Mouse (Mus musculus) heart, embryonic 12.5 days (tissue): ENCODE data around the gene Ttc32. TPM values are rescaled to one million over a fixed set of nuclear protein-coding genes. Genes with fewer than 3 reads are reported as not detected.

Source experiments
- ATAC-seq: fragments of 200-750 bp; cut with Nextera tagmentation; 2 replicates; pipeline ENCODE4 v1.8.0; 2017; ENCODE audit warnings: moderate TSS enrichment, moderate library complexity; ENCODE audit not compliant: insufficient number of reproducible peaks, low FRiP score
- H3K27ac ChIP-seq: fragments of 300-500 bp; sonication (generic); 2 replicates; pipeline ENCODE4 v1.5.1; 2016; ENCODE audit warnings: mild to moderate bottlenecking, moderate library complexity; ENCODE audit not compliant: poor library complexity, severe bottlenecking
- H3K27me3 ChIP-seq: fragments of 300-500 bp; sonication (generic); replicated peaks from 2 replicates; pipeline ENCODE4 v1.6.1; 2016; ENCODE audit warnings: mild to moderate bottlenecking, moderate library complexity
- H3K36me3 ChIP-seq: fragments of 300-500 bp; sonication (generic); 2 replicates; pipeline ENCODE4 v1.6.1; 2016; ENCODE audit warnings: mild to moderate bottlenecking, moderate library complexity
- H3K4me1 ChIP-seq: fragments of 300-500 bp; sonication (generic); replicated peaks from 2 replicates; pipeline ENCODE4 v1.6.1; 2016; ENCODE audit warnings: mild to moderate bottlenecking
- H3K4me2 ChIP-seq: fragments of 300-500 bp; sonication (generic); 2 replicates; pipeline ENCODE4 v1.6.1; 2016; ENCODE audit warnings: mild to moderate bottlenecking, moderate library complexity
- H3K4me3 ChIP-seq: fragments of 300-500 bp; sonication (generic); 2 replicates; pipeline ENCODE4 v1.5.1; 2016; ENCODE audit warnings: mild to moderate bottlenecking
- H3K9ac ChIP-seq: fragments of 300-500 bp; sonication (generic); 2 replicates; pipeline ENCODE4 v1.6.1; 2016; ENCODE audit warnings: mild to moderate bottlenecking, moderate library complexity
- H3K9me3 ChIP-seq: fragments of 300-500 bp; sonication (generic); replicated peaks from 2 replicates; pipeline ENCODE4 v1.6.1; 2016; ENCODE audit warnings: mild to moderate bottlenecking, moderate library complexity
- WGBS: fragments of 180-500 bp; shearing (Covaris S2); methylation state at CpG from one replicate; pipeline ENCODE4 v1.1.7; 2016; 5-methylcytosine and 5-hydroxymethylcytosine counted together
- polyA plus RNA-seq: library from polyadenylated mRNA; unstranded; fragments of >200 nt; fragmentation: Nextera tagmentation; extraction: Ambion mirVana; gene quantifications from 2 replicates; pipeline ENCODE4 v1.2.1, GENCODE M21; 2016

The Ttc32 gene
- polyA plus RNA-seq, 1 experiment from 2014 or later: 13.0 TPM

GRCm38 (mm10) chr12:9071058-9071457 lies 41.3 kb downstream of the Ttc32 start:
- Histone ChIP-seq H3K27ac (no peak overlapping the region), H3K36me3 (no peaks in the 10 kb centered on the region), H3K4me1 (no peaks in the 10 kb centered on the region), H3K27me3 (no peaks in the 10 kb centered on the region), H3K4me2 (no peak overlapping the region), H3K9ac (no peak overlapping the region), H3K9me3 (no peaks in the 10 kb centered on the region; the same call in 1 of the 2 replicates), H3K4me3 (no peak overlapping the region)
- WGBS: 94% methylated on average over 1 of the region's 1 CpGs
- no peak for ATAC-seq

GRCm38 (mm10) chr12:9071493-9071892 lies 41.7 kb downstream of the Ttc32 start:
- Histone ChIP-seq H3K9me3 (no peaks in the 10 kb centered on the region; the same call in 1 of the 2 replicates), H3K27ac (no peak overlapping the region), H3K9ac (no peak overlapping the region), H3K4me3 (no peak overlapping the region), H3K36me3 (no peaks in the 10 kb centered on the region), H3K4me1 (no peaks in the 10 kb centered on the region), H3K27me3 (no peaks in the 10 kb centered on the region), H3K4me2 (no peak overlapping the region)
- no peak for ATAC-seq
- 60% methylated on average over 4 of the region's 4 CpGs for WGBS

- WGBS: 83% methylated on average over 3 of the region's 3 CpGs
- ATAC-seq: no peak
- H3K4me1 ChIP-seq: no peaks in the 10 kb centered on the region
Measured at GRCm38 (mm10) chr12:9077554-9078125, 47.8 kb downstream of the Ttc32 start.

GRCm38 (mm10) chr12:9090226-9090625 lies 60.4 kb downstream of the Ttc32 start:
- no peaks in the 10 kb centered on the region for H3K9me3 ChIP-seq
- H3K4me1 ChIP-seq: no peaks in the 10 kb centered on the region
- no peak overlapping the region for H3K9ac ChIP-seq
- no peak overlapping the region for H3K27ac ChIP-seq
- 78% methylated on average over 7 of the region's 7 CpGs for WGBS
- no peak overlapping the region for H3K4me2 ChIP-seq
- ATAC-seq: no peak
- H3K4me3 ChIP-seq: no peak overlapping the region
- H3K36me3 ChIP-seq: no peaks in the 10 kb centered on the region
- no peaks in the 10 kb centered on the region for H3K27me3 ChIP-seq

More at GRCm38 (mm10) chr12:9077554-9078125, 47.8 kb downstream of the Ttc32 start:
- H3K36me3 ChIP-seq: no peaks in the 10 kb centered on the region
- no peak overlapping the region for H3K27ac ChIP-seq
- no peaks in the 10 kb centered on the region for H3K9me3 ChIP-seq
- no peak overlapping the region for H3K4me2 ChIP-seq
- H3K27me3 ChIP-seq: no peaks in the 10 kb centered on the region
- no peak overlapping the region for H3K4me3 ChIP-seq
- H3K9ac ChIP-seq: no peak overlapping the region

Other genes starting within 250 kb of the Ttc32 start
- gene Laptm4a, start 108.3 kb upstream of the Ttc32 start, polyA plus RNA-seq: 295 and 302 TPM in 2 replicates
- gene Matn3, start 82.1 kb upstream of the Ttc32 start, polyA plus RNA-seq: 0.77 and 0.78 TPM in 2 replicates
- 14.6 and 15.6 TPM in 2 replicates for gene Wdr35, start 56.1 kb upstream of the Ttc32 start, polyA plus RNA-seq